Mouse (Mus musculus) stomach, postnatal 0 days (tissue): ENCODE results near the gene Usp22. TPM values are rescaled to one million over a fixed set of nuclear protein-coding genes. Genes with fewer than 3 reads are reported as not detected.

ENCODE experiments used
- ATAC-seq: fragments of 200-750 bp; cut with Nextera tagmentation; 2 replicates; pipeline ENCODE4 v1.8.0; 2017; ENCODE audit not compliant: low FRiP score, low TSS enrichment
- DNase-seq: peaks from one replicate; pipeline ENCODE4 v3.0.0-alpha.2; 2016; ENCODE audit warnings: low spot score
- H3K27ac ChIP-seq: fragments of 300-500 bp; sonication (generic); replicated peaks from 2 replicates; pipeline ENCODE4 v1.5.1; 2014; ENCODE audit warnings: mild to moderate bottlenecking, control low read depth
- H3K27me3 ChIP-seq: fragments of 300-500 bp; sonication (generic); 2 replicates; pipeline ENCODE4 v1.6.1; 2014; ENCODE audit warnings: low read length; ENCODE audit not compliant: control insufficient read depth, insufficient read depth
- H3K36me3 ChIP-seq: fragments of 300-500 bp; sonication (generic); 2 replicates; pipeline ENCODE4 v1.6.1; 2014; ENCODE audit warnings: low read length, mixed read lengths; ENCODE audit not compliant: control insufficient read depth, insufficient read depth
- H3K4me1 ChIP-seq: fragments of 300-500 bp; sonication (generic); replicated peaks from 2 replicates; pipeline ENCODE4 v1.6.1; 2014; ENCODE audit warnings: antibody characterized with exemption; ENCODE audit not compliant: control insufficient read depth, insufficient read depth
- H3K4me2 ChIP-seq: fragments of 300-500 bp; sonication (generic); replicated peaks from 2 replicates; pipeline ENCODE4 v1.6.1; 2014; ENCODE audit warnings: low read depth, mild to moderate bottlenecking, control low read depth, moderate library complexity
- H3K4me3 ChIP-seq: fragments of 300-500 bp; sonication (generic); 2 replicates; pipeline ENCODE4 v1.5.1; 2014; ENCODE audit warnings: low read depth, low read length, control low read depth
- H3K9ac ChIP-seq: fragments of 300-500 bp; sonication (generic); 2 replicates; pipeline ENCODE4 v1.6.1; 2014; ENCODE audit warnings: mild to moderate bottlenecking, low read length, control low read depth, mixed read lengths
- H3K9me3 ChIP-seq: fragments of 300-500 bp; sonication (generic); 2 replicates; pipeline ENCODE4 v1.6.1; 2016; ENCODE audit warnings: low read length; ENCODE audit not compliant: control insufficient read depth
- CTCF ChIP-seq: IDR thresholded peaks from 2 replicates; pipeline ENCODE4 v1.5.1; 2016; ENCODE audit warnings: antibody characterized with exemption, low read depth, mild to moderate bottlenecking, moderate library complexity
- EP300 ChIP-seq: optimal IDR thresholded peaks from 2 replicates; pipeline ENCODE3; 2016; ENCODE audit warnings: antibody characterized with exemption
- WGBS: fragments of 180-500 bp; shearing (Covaris S2); extraction: QIAGEN DNeasy Blood & Tissue Kit; methylation state at CpG from one replicate; pipeline ENCODE4 v1.1.7; 2014; 5-methylcytosine and 5-hydroxymethylcytosine counted together
- polyA plus RNA-seq: library from polyadenylated mRNA; unstranded; fragments of >200 nt; fragmentation: Nextera tagmentation; extraction: Ambion mirVana; gene quantifications from 2 replicates; pipeline ENCODE4 v1.2.1, GENCODE M21; 2015

Gene Usp22
- polyA plus RNA-seq, 1 experiment from 2014 or later: 31.9 TPM

DNA sequence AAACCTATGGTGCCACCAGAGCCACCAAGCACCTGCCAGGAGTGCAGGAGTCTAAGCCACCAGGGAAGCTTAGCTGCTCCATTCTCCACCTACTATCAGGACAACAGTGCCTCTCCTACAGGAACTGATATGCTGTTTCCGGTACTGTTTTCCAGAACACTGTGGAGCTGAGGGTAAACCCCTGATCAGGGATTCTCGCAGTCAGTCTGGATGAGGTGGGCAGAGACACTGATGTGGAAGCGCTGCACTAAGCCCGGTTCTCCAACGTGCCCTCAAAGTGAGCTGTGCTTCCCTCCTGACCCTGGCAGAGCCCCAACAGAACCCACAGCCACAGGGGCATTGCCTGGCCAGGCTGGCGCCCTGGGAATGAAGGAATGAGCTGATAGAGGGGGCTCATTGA lies 10.5 kb downstream of the Usp22 start:
- Histone ChIP-seq H3K36me3 (peaks cover 58% of the 10 kb centered on the region), H3K9me3 (no peaks in the 10 kb centered on the region)
- ATAC-seq: no peak

DNA sequence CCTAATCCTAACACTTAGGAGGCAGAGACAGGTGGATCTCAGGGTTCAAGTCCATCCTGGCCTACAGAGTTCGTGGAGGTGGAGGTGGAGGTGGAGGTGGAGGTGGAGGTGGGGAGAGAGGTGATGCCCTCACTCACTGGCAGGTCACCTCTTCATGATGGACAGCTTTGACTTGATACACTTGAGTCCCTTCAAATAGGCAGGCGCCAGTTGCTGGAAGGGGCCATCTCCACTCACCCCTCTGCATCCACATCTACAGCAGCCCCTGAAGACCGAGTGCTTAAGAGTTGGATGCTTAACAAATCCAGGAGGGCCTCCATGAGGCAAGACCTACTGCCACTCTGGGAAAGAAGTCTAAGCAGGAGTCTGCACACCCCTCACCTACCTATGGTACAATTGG lies 11.5 kb downstream of the Usp22 start:
- WGBS: 67% methylated on average over 3 of the region's 3 CpGs
- Histone ChIP-seq H3K4me1 (no peaks in the 10 kb centered on the region), H3K4me3 (no peak overlapping the region)

More for the DNA sequence above, 10.5 kb downstream of the Usp22 start:
- 94% methylated on average over 6 of the region's 6 CpGs for WGBS
- Histone ChIP-seq H3K9ac (no peak overlapping the region), H3K27me3 (no peaks in the 10 kb centered on the region), H3K4me2 (no peak overlapping the region), H3K27ac (no peak overlapping the region), H3K4me3 (no peak overlapping the region), H3K4me1 (no peaks in the 10 kb centered on the region)
- DNase-seq: no peak
- TF ChIP-seq EP300: no peak
- TF ChIP-seq CTCF: no peak

DNA sequence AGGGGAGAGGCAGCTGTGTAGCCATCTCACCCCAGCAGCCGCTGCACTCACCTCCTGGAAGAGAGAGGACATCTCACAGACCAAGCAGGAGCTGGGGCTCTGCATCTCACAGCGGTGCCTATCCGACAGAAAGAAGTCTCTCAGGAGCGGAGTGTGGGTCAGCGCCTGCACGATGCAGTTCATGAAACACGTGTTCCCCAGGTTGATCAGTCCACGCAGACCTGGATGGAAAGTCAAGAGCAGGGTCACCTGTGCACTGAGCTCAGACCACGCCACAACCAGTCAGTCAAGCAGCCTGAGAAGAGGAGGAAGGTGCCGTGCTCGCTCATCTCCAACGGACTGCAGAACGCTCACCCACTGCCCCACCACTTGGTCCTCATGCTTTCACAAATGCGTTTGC lies 12.1 kb downstream of the Usp22 start:
- ATAC-seq: no peak
- Histone ChIP-seq H3K4me2 (no peak overlapping the region), H3K27me3 (no peaks in the 10 kb centered on the region), H3K4me3 (no peak overlapping the region), H3K27ac (no peak overlapping the region), H3K4me1 (no peaks in the 10 kb centered on the region), H3K9me3 (no peaks in the 10 kb centered on the region), H3K9ac (no peak overlapping the region), H3K36me3 (peaks cover 68% of the 10 kb centered on the region)
- DNase-seq: no peak
- 96% methylated on average over 14 of the region's 14 CpGs for WGBS
- TF ChIP-seq EP300 (no peak), CTCF (no peak)

More for the DNA sequence above, 11.5 kb downstream of the Usp22 start:
- Histone ChIP-seq H3K27ac (no peak overlapping the region), H3K27me3 (no peaks in the 10 kb centered on the region), H3K4me2 (no peak overlapping the region), H3K9me3 (no peaks in the 10 kb centered on the region), H3K36me3 (peaks cover 66% of the 10 kb centered on the region), H3K9ac (no peak overlapping the region)
- no peak for TF ChIP-seq CTCF
- no peak for TF ChIP-seq EP300
- no peak for ATAC-seq
- DNase-seq: no peak

DNA sequence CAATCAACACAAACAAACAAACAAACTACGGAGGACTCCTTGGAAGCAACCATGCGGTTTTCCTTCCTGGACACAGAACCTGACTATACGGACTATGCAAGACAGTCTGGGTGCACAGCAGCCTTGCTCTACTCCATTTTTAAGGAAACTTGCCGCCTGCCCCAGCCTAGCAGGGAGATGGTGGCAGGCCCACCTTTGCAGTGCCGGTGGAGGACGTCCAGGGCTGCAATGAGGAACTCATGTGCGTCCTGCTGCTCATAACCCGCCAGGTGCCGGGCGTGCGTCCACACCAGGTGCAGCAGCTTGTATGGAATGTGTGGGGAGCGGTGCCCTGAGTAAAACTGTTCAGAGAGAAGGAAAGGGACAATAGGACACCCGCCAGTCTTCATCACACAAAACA lies 13.7 kb downstream of the Usp22 start:
- TF ChIP-seq EP300: no peak
- TF ChIP-seq CTCF: no peak
- Histone ChIP-seq H3K9ac (no peak overlapping the region), H3K4me2 (no peak overlapping the region), H3K36me3 (peaks cover 70% of the 10 kb centered on the region), H3K4me3 (no peak overlapping the region), H3K9me3 (no peaks in the 10 kb centered on the region), H3K27me3 (no peaks in the 10 kb centered on the region), H3K27ac (no peak overlapping the region), H3K4me1 (no peaks in the 10 kb centered on the region)
- ATAC-seq (no peak), DNase-seq (no peak)
- 92% methylated on average over 13 of the region's 13 CpGs for WGBS

DNA sequence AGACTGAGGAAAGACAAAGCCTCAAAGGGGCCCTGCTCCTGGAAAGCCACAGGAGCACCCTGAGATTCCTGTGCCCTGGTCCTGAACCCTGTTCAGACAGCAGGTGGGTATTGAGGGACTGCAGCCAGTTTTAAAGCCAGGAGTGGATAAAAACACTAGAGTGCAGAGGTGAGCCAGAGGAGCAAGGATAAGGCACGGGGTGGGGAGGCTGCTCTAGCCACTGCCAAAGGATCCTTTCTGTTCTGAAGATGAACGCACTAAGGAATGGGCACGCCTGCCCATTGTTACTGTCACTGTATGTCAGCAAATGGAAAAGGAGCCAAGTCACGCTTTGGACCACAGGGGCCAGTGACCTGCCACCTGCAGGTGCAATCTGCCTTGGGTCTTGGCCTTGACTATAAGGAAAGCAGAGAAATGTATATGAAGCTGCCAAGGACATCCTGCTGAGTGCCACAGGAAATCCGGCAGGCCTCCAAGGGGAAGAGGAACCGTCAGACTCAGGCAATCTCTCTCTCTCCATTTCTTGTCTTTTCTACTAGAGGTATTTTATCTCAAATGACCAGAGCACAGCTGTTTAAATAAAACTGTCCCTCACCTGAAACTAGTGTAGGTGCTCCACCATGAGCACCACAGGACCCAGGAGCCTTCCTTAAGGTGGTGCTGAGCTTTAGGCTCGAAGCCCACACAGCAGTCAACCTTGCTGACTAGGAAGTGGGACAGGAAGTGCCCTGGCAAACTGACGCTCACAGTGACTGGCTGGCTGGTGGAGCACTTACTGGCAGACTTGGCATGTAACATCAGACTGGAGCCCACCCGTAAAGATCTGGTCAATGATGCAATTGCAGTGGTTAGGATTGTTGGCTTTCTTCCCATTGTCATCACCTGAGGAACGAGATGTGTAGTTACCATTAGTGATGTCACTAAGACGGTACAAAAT lies 14.8 kb downstream of the Usp22 start:
- WGBS: 72% methylated on average over 11 of the region's 11 CpGs
- no peak overlapping the region for H3K27ac ChIP-seq
- H3K4me1 ChIP-seq: no peaks in the 10 kb centered on the region
- no peak for DNase-seq
- no peak for TF ChIP-seq EP300
- no peak for TF ChIP-seq CTCF
- no peak for ATAC-seq
- no peak overlapping the region for H3K4me3 ChIP-seq
- H3K9ac ChIP-seq: no peak overlapping the region
- no peaks in the 10 kb centered on the region for H3K9me3 ChIP-seq
- H3K27me3 ChIP-seq: no peaks in the 10 kb centered on the region
- H3K4me2 ChIP-seq: no peak overlapping the region
- peaks cover 75% of the 10 kb centered on the region for H3K36me3 ChIP-seq

DNA sequence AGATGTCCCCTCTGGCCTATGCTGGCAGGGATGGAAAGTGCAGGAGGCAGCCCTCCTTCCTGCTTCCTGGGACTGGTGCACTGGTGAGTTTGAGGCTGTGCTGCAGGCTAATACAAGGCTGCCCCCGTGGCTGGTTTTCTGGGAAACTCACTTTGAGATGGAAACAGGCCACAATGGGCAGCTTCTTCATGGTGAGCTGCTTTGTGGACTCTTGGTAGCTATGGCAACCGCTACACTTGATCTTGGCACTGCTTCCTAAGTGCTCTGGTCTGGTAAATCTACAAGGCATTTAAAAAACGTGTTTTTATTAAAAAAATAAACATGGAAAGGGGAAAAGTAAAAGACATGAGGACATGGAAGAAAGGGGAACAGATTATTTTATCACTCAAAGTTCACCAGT lies 16.7 kb downstream of the Usp22 start:
- peaks cover 75% of the 10 kb centered on the region for H3K36me3 ChIP-seq
- H3K27me3 ChIP-seq: no peaks in the 10 kb centered on the region
- no peak overlapping the region for H3K4me3 ChIP-seq
- H3K4me1 ChIP-seq: no peaks in the 10 kb centered on the region
- no peaks in the 10 kb centered on the region for H3K9me3 ChIP-seq
- no peak for DNase-seq
- H3K27ac ChIP-seq: no peak overlapping the region
- no peak for ATAC-seq
- 77% methylated on average over 3 of the region's 3 CpGs for WGBS
- no peak overlapping the region for H3K9ac ChIP-seq
- TF ChIP-seq EP300 (no peak), CTCF (no peak)
- no peak overlapping the region for H3K4me2 ChIP-seq
